Mouse (Mus musculus): Measurements from ENCODE around the gene Adk. TPM values are rescaled to one million over a fixed set of nuclear protein-coding genes. Genes with fewer than 3 reads are reported as not detected.

Gene Adk
- polyA plus RNA-seq, 1 experiment from 2014 or later = 155 TPM

- Histone ChIP-seq H3K27me3 (ENCODE audit: control insufficient read depth, insufficient read depth, low read length) (no peaks in the 10 kb centered on the region), H3K36me3 (ENCODE audit: control insufficient read depth, insufficient read depth, low read length) (peaks cover 71% of the 10 kb centered on the region), H3K9ac (ENCODE audit: low read depth, low read length) (no peak overlapping the region), H3K4me2 (replicated peaks; ENCODE audit: low read depth, low read length) (no peak overlapping the region), H3K4me3 (ENCODE audit: low read length) (no peak overlapping the region), H3K27ac (ENCODE audit: low read depth, low read length) (no peak overlapping the region), H3K4me1 (ENCODE audit: control insufficient read depth, insufficient read depth, low read length) (peaks cover 5% of the 10 kb centered on the region; the same call in 1 of the 2 replicates), H3K9me3 (ENCODE audit: control insufficient read depth, low read length) (no peaks in the 10 kb centered on the region)
- no peak for ATAC-seq (ENCODE audit: low FRiP score, low TSS enrichment)
- WGBS = 90% methylated on average over 4 of the region's 4 CpGs
Observed at GRCm38 (mm10) chr14:21034271-21034670, 18.1 kb upstream of the Adk start.

- WGBS = 94% methylated on average over 3 of the region's 3 CpGs
- H3K4me2 ChIP-seq (replicated peaks; ENCODE audit: low read depth, low read length) = no peak overlapping the region
- no peak overlapping the region for H3K27ac ChIP-seq (ENCODE audit: low read depth, low read length)
- H3K27me3 ChIP-seq (ENCODE audit: control insufficient read depth, insufficient read depth, low read length) = no peaks in the 10 kb centered on the region
- peaks cover 5% of the 10 kb centered on the region; the same call in 1 of the 2 replicates for H3K4me1 ChIP-seq (ENCODE audit: control insufficient read depth, insufficient read depth, low read length)
- H3K36me3 ChIP-seq (ENCODE audit: control insufficient read depth, insufficient read depth, low read length) = peaks cover 71% of the 10 kb centered on the region
- no peak overlapping the region for H3K9ac ChIP-seq (ENCODE audit: low read depth, low read length)
- H3K9me3 ChIP-seq (ENCODE audit: control insufficient read depth, low read length) = no peaks in the 10 kb centered on the region
- H3K4me3 ChIP-seq (ENCODE audit: low read length) = no peak overlapping the region
- no peak for ATAC-seq (ENCODE audit: low FRiP score, low TSS enrichment)
Observed at GRCm38 (mm10) chr14:21034791-21035190, 17.6 kb upstream of the Adk start.

GRCm38 (mm10) chr14:21039077-21039476 is 13.3 kb upstream of the Adk start:
- Histone ChIP-seq H3K4me2 (replicated peaks; ENCODE audit: low read depth, low read length) (no peak overlapping the region), H3K4me3 (ENCODE audit: low read length) (no peak overlapping the region), H3K36me3 (ENCODE audit: control insufficient read depth, insufficient read depth, low read length) (peaks cover 47% of the 10 kb centered on the region), H3K27ac (ENCODE audit: low read depth, low read length) (no peak overlapping the region), H3K4me1 (ENCODE audit: control insufficient read depth, insufficient read depth, low read length) (no peaks in the 10 kb centered on the region), H3K9ac (ENCODE audit: low read depth, low read length) (no peak overlapping the region), H3K27me3 (ENCODE audit: control insufficient read depth, insufficient read depth, low read length) (no peaks in the 10 kb centered on the region), H3K9me3 (ENCODE audit: control insufficient read depth, low read length) (no peaks in the 10 kb centered on the region)
- 92% methylated on average over 12 of the region's 12 CpGs for WGBS
- no peak for ATAC-seq (ENCODE audit: low FRiP score, low TSS enrichment)

GRCm38 (mm10) chr14:21039623-21040022 is 12.8 kb upstream of the Adk start:
- Histone ChIP-seq H3K4me2 (replicated peaks; ENCODE audit: low read depth, low read length) (no peak overlapping the region), H3K36me3 (ENCODE audit: control insufficient read depth, insufficient read depth, low read length) (peaks cover 46% of the 10 kb centered on the region), H3K4me1 (ENCODE audit: control insufficient read depth, insufficient read depth, low read length) (no peaks in the 10 kb centered on the region), H3K27me3 (ENCODE audit: control insufficient read depth, insufficient read depth, low read length) (no peaks in the 10 kb centered on the region), H3K9ac (ENCODE audit: low read depth, low read length) (no peak overlapping the region), H3K9me3 (ENCODE audit: control insufficient read depth, low read length) (no peaks in the 10 kb centered on the region), H3K27ac (ENCODE audit: low read depth, low read length) (no peak overlapping the region), H3K4me3 (ENCODE audit: low read length) (no peak overlapping the region)
- no peak for ATAC-seq (ENCODE audit: low FRiP score, low TSS enrichment)
- 86% methylated on average over 4 of the region's 4 CpGs for WGBS

- Histone ChIP-seq H3K27me3 (ENCODE audit: control insufficient read depth, insufficient read depth, low read length) (no peaks in the 10 kb centered on the region), H3K4me1 (ENCODE audit: control insufficient read depth, insufficient read depth, low read length) (no peaks in the 10 kb centered on the region), H3K9ac (ENCODE audit: low read depth, low read length) (no peak overlapping the region), H3K9me3 (ENCODE audit: control insufficient read depth, low read length) (no peaks in the 10 kb centered on the region), H3K27ac (ENCODE audit: low read depth, low read length) (no peak overlapping the region), H3K4me2 (replicated peaks; ENCODE audit: low read depth, low read length) (no peak overlapping the region), H3K4me3 (ENCODE audit: low read length) (no peak overlapping the region), H3K36me3 (ENCODE audit: control insufficient read depth, insufficient read depth, low read length) (peaks cover 7% of the 10 kb centered on the region)
- ATAC-seq (ENCODE audit: low FRiP score, low TSS enrichment) = no peak
- WGBS = 82% methylated on average over 2 of the region's 2 CpGs
Observed at GRCm38 (mm10) chr14:21047840-21048239, 4.5 kb upstream of the Adk start.

- no peak overlapping the region for H3K4me2 ChIP-seq (replicated peaks; ENCODE audit: low read depth, low read length)
- no peak overlapping the region for H3K4me3 ChIP-seq (ENCODE audit: low read length)
- H3K9me3 ChIP-seq (ENCODE audit: control insufficient read depth, low read length) = no peaks in the 10 kb centered on the region
- no peak for ATAC-seq (ENCODE audit: low FRiP score, low TSS enrichment)
- peaks cover 9% of the 10 kb centered on the region; the same call in 1 of the 2 replicates for H3K4me1 ChIP-seq (ENCODE audit: control insufficient read depth, insufficient read depth, low read length)
- no peak overlapping the region for H3K9ac ChIP-seq (ENCODE audit: low read depth, low read length)
- H3K27me3 ChIP-seq (ENCODE audit: control insufficient read depth, insufficient read depth, low read length) = no peaks in the 10 kb centered on the region
- H3K27ac ChIP-seq (ENCODE audit: low read depth, low read length) = no peak overlapping the region
- H3K36me3 ChIP-seq (ENCODE audit: control insufficient read depth, insufficient read depth, low read length) = peaks cover 7% of the 10 kb centered on the region; the same call in 1 of the 2 replicates
Observed at GRCm38 (mm10) chr14:21048879-21049278, 3.5 kb upstream of the Adk start.

GRCm38 (mm10) chr14:21050734-21051133 is 1.6 kb upstream of the Adk start:
- Histone ChIP-seq H3K36me3 (ENCODE audit: control insufficient read depth, insufficient read depth, low read length) (peaks cover 8% of the 10 kb centered on the region; the same call in 1 of the 2 replicates), H3K4me2 (replicated peaks; ENCODE audit: low read depth, low read length) (no peak overlapping the region), H3K9ac (ENCODE audit: low read depth, low read length) (no peak overlapping the region), H3K4me3 (ENCODE audit: low read length) (no peak overlapping the region; the same call in 1 of the 2 replicates), H3K27me3 (ENCODE audit: control insufficient read depth, insufficient read depth, low read length) (no peaks in the 10 kb centered on the region), H3K9me3 (ENCODE audit: control insufficient read depth, low read length) (no peaks in the 10 kb centered on the region), H3K27ac (ENCODE audit: low read depth, low read length) (no peak overlapping the region), H3K4me1 (ENCODE audit: control insufficient read depth, insufficient read depth, low read length) (peaks cover 10% of the 10 kb centered on the region; the same call in 1 of the 2 replicates)
- WGBS = 77% methylated on average over 3 of the region's 3 CpGs
- no peak for ATAC-seq (ENCODE audit: low FRiP score, low TSS enrichment)

- Histone ChIP-seq H3K9ac (ENCODE audit: low read depth, low read length) (peak overlapping the region; percentile 68), H3K27ac (ENCODE audit: low read depth, low read length) (peak overlapping the region; percentile 75), H3K4me1 (ENCODE audit: control insufficient read depth, insufficient read depth, low read length) (peaks cover 10% of the 10 kb centered on the region; the same call in 1 of the 2 replicates), H3K27me3 (ENCODE audit: control insufficient read depth, insufficient read depth, low read length) (no peaks in the 10 kb centered on the region), H3K36me3 (ENCODE audit: control insufficient read depth, insufficient read depth, low read length) (peaks cover 5% of the 10 kb centered on the region; the same call in 1 of the 2 replicates), H3K4me3 (ENCODE audit: low read length) (peak overlapping the region; percentile 77), H3K9me3 (ENCODE audit: control insufficient read depth, low read length) (no peaks in the 10 kb centered on the region), H3K4me2 (replicated peaks; ENCODE audit: low read depth, low read length) (peak overlapping the region; percentile 52)
- no peak; the same call in 1 of the 2 replicates for ATAC-seq (ENCODE audit: low FRiP score, low TSS enrichment)
- WGBS = 8% methylated on average over 28 of the region's 28 CpGs
Observed at GRCm38 (mm10) chr14:21051380-21052111, 828 bp upstream of the Adk start.

GRCm38 (mm10) chr14:21052781-21053130 is 382 bp downstream of the Adk start:
- peak; percentile 87 for ATAC-seq (ENCODE audit: low FRiP score, low TSS enrichment)
- peaks cover 10% of the 10 kb centered on the region; the same call in 1 of the 2 replicates for H3K4me1 ChIP-seq (ENCODE audit: control insufficient read depth, insufficient read depth, low read length)
- 0% methylated on average over 25 of the region's 25 CpGs for WGBS
- H3K9me3 ChIP-seq (ENCODE audit: control insufficient read depth, low read length) = no peaks in the 10 kb centered on the region
- H3K4me2 ChIP-seq (replicated peaks; ENCODE audit: low read depth, low read length) = peak overlapping the region; percentile 78
- peak overlapping the region; percentile 77 for H3K4me3 ChIP-seq (ENCODE audit: low read length)
- peak overlapping the region; percentile 59 for H3K9ac ChIP-seq (ENCODE audit: low read depth, low read length)
- H3K36me3 ChIP-seq (ENCODE audit: control insufficient read depth, insufficient read depth, low read length) = peaks cover 5% of the 10 kb centered on the region; the same call in 1 of the 2 replicates
- no peaks in the 10 kb centered on the region for H3K27me3 ChIP-seq (ENCODE audit: control insufficient read depth, insufficient read depth, low read length)
- H3K27ac ChIP-seq (ENCODE audit: low read depth, low read length) = peak overlapping the region; percentile 77
